Mouse (Mus musculus): Measurements from ENCODE around the gene Fbxo33. TPM values are rescaled to one million over a fixed set of nuclear protein-coding genes. Genes with fewer than 3 reads are reported as not detected.
"Not testable (repeated sequence)": the region's sequence is repeated elsewhere in the genome, so short reads cannot be mapped to it uniquely, and the experiment has no call there.

Fbxo33 gene
- 7.8 and 8.0 TPM in 2 replicates for polyA plus RNA-seq (2015; fragmentation: Nextera tagmentation; extraction: Ambion mirVana)

- Histone ChIP-seq H3K4me2 (peak within 1 kb of the TSS; percentile 92), H3K27ac (peak within 1 kb of the TSS; percentile 96), H3K27me3 (no peaks in the 10 kb centered on the region), H3K9ac (peak within 1 kb of the TSS; percentile 72), H3K36me3 (no peaks in the 10 kb centered on the region), H3K4me1 (peaks cover 15% of the 10 kb centered on the region), H3K9me3 (no peaks in the 10 kb centered on the region), H3K4me3 (peak within 1 kb of the TSS; percentile 96)
- WGBS, result under 1% methylated on average over 105 of the region's 109 CpGs
- ATAC-seq (ENCODE audit: borderline replicate concordance, extremely low read depth, low FRiP score, low TSS enrichment), result peak; percentile 99
These were observed at the start of gene Fbxo33 for GRCm38 (mm10) chr12:59219325-59220225. Fbxo33 (minus strand) TSS chr12:59219725.

DNA sequence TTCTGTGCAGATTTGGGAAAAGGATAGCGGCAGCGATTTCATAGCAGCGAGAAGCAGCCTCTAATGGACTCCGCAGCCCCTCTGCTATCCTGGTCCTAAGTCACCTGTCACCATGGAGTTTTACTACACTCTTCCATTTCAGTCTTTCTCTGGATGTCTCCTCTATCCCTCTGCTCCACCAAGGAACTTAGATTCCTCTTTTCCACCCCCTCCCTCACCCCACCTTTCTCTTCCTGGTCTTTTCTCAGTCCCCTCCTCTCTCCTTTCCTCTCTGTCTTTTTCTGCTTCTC, 46.4 kb upstream of the Fbxo33 start:
- Histone ChIP-seq H3K9me3 (no peaks in the 10 kb centered on the region), H3K9ac (no peak overlapping the region), H3K36me3 (no peaks in the 10 kb centered on the region), H3K27ac (no peak overlapping the region), H3K4me1 (no peaks in the 10 kb centered on the region), H3K4me2 (no peak overlapping the region), H3K27me3 (no peaks in the 10 kb centered on the region), H3K4me3 (no peak overlapping the region)
- ATAC-seq (ENCODE audit: borderline replicate concordance, extremely low read depth, low FRiP score, low TSS enrichment), result no peak
- 81% methylated on average over 4 of the region's 4 CpGs for WGBS

GRCm38 (mm10) chr12:59265207-59265941, 45.8 kb upstream of the Fbxo33 start:
- no peak overlapping the region for H3K27ac ChIP-seq
- no peaks in the 10 kb centered on the region for H3K27me3 ChIP-seq
- no peak overlapping the region for H3K4me2 ChIP-seq
- WGBS, result 35% methylated on average over 15 of the region's 15 CpGs
- no peaks in the 10 kb centered on the region for H3K9me3 ChIP-seq
- no peak overlapping the region for H3K9ac ChIP-seq
- H3K4me1 ChIP-seq, result no peaks in the 10 kb centered on the region
- no peak overlapping the region for H3K4me3 ChIP-seq
- no peaks in the 10 kb centered on the region for H3K36me3 ChIP-seq
- ATAC-seq (ENCODE audit: borderline replicate concordance, extremely low read depth, low FRiP score, low TSS enrichment), result no peak

DNA sequence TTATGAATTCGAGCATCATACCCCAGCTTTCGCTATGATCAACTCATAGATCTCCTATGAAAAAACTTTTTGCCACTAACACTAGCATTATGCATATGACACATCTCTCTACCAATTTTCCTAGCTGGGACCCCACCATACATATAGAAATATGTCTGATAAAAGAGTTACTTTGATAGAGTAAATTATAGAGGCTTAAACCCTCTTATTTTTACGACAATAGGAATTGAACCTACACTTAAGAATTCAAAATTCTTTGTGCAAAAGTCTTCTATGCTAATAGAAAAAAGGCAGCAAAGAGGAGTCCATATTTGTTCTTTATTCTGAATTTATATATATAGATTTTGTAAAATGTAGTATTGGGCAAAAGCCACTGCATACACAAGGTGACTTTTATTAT, 43.3 kb upstream of the Fbxo33 start:
- no peak for ATAC-seq (ENCODE audit: borderline replicate concordance, extremely low read depth, low FRiP score, low TSS enrichment)
- WGBS, result 79% methylated on average over 3 of the region's 3 CpGs
- H3K4me2 ChIP-seq, result no peak overlapping the region

DNA sequence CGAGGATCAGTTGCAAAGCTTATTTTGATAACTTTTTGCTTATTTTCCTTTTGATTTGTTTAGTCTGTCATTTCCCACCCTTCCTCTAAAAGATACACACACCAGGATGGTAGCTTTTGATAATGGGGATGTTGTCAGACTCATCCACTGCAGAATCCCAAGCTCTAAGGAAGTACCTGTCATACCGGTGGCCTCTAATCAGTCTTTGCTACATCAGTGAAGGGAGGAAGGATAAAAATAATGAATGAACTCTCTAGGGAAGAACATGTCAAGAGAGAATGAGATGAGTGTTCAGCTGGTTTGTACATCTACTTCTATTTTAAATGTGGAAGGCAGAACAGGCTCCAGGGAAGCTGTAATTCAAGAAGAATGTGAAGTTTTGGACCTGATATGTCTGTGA, 41.3 kb upstream of the Fbxo33 start:
- H3K4me3 ChIP-seq, result no peak overlapping the region
- no peak overlapping the region for H3K4me2 ChIP-seq
- no peak overlapping the region for H3K27ac ChIP-seq
- H3K9me3 ChIP-seq, result no peaks in the 10 kb centered on the region
- ATAC-seq (ENCODE audit: borderline replicate concordance, extremely low read depth, low FRiP score, low TSS enrichment), result no peak
- H3K27me3 ChIP-seq, result no peaks in the 10 kb centered on the region
- 38% methylated on average over 2 of the region's 2 CpGs for WGBS
- no peak overlapping the region for H3K9ac ChIP-seq
- H3K36me3 ChIP-seq, result no peaks in the 10 kb centered on the region
- no peaks in the 10 kb centered on the region for H3K4me1 ChIP-seq

More for the DNA sequence above, 43.3 kb upstream of the Fbxo33 start:
- Histone ChIP-seq H3K9me3 (no peaks in the 10 kb centered on the region), H3K27ac (no peak overlapping the region), H3K36me3 (no peaks in the 10 kb centered on the region), H3K27me3 (no peaks in the 10 kb centered on the region), H3K9ac (no peak overlapping the region), H3K4me3 (no peak overlapping the region), H3K4me1 (no peaks in the 10 kb centered on the region)

GRCm38 (mm10) chr12:59260362-59260761, 40.8 kb upstream of the Fbxo33 start:
- H3K9me3 ChIP-seq, result no peaks in the 10 kb centered on the region
- no peak overlapping the region for H3K4me2 ChIP-seq
- H3K9ac ChIP-seq, result no peak overlapping the region
- H3K27ac ChIP-seq, result no peak overlapping the region
- no peak for ATAC-seq (ENCODE audit: borderline replicate concordance, extremely low read depth, low FRiP score, low TSS enrichment)
- H3K4me1 ChIP-seq, result no peaks in the 10 kb centered on the region
- H3K4me3 ChIP-seq, result no peak overlapping the region
- no peaks in the 10 kb centered on the region for H3K36me3 ChIP-seq
- no peaks in the 10 kb centered on the region for H3K27me3 ChIP-seq

- WGBS, result 89% methylated on average over 5 of the region's 5 CpGs
- Histone ChIP-seq H3K4me1 (no peaks in the 10 kb centered on the region), H3K27me3 (no peaks in the 10 kb centered on the region), H3K27ac (no peak overlapping the region), H3K9ac (no peak overlapping the region), H3K4me2 (no peak overlapping the region), H3K36me3 (no peaks in the 10 kb centered on the region), H3K4me3 (no peak overlapping the region), H3K9me3 (no peaks in the 10 kb centered on the region)
- no peak for ATAC-seq (ENCODE audit: borderline replicate concordance, extremely low read depth, low FRiP score, low TSS enrichment)
These were observed 39.5 kb upstream of the Fbxo33 start for GRCm38 (mm10) chr12:59259015-59259414.

DNA sequence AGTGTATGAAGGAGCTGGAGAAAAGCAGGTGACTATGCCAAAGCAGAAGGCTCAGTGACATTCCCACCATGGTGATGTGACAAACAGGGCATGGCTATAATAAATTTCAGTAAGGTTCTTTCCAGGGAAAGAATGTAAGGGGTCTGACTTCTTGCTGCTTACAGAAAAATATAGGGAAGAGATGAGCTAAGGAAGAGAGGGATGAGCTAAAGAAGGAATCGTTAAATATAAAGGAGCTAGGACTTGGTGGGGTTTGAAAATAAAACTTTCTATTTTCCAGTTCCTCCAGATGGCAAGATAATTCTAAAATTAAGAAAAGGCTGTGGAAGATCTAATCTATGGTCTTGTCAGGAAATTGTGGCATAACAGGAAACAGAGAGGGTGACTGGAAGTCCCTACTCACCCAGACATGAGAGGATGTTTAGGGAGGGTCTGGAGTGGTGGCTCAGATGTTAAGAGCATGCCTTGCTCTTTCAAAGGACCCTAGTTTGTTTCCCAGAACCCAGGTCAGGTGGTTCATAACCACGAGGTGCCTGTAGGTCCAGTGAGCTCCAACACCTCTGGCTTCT, 30.8 kb upstream of the Fbxo33 start:
- no peak for ATAC-seq (ENCODE audit: borderline replicate concordance, extremely low read depth, low FRiP score, low TSS enrichment)
- 63% methylated on average over 2 of the region's 2 CpGs for WGBS

GRCm38 (mm10) chr12:59248969-59249368, 29.4 kb upstream of the Fbxo33 start:
- 63% methylated on average over 1 of the region's 1 CpGs for WGBS

More for the DNA sequence above, 30.8 kb upstream of the Fbxo33 start:
- Histone ChIP-seq H3K4me1 (no peaks in the 10 kb centered on the region), H3K9ac (no peak overlapping the region), H3K9me3 (no peaks in the 10 kb centered on the region), H3K27ac (no peak overlapping the region), H3K4me3 (no peak overlapping the region), H3K27me3 (no peaks in the 10 kb centered on the region), H3K36me3 (no peaks in the 10 kb centered on the region), H3K4me2 (no peak overlapping the region)

GRCm38 (mm10) chr12:59241031-59241430, 21.5 kb upstream of the Fbxo33 start:
- not testable (repeated sequence) for H3K27me3 ChIP-seq; H3K36me3 ChIP-seq; H3K27ac ChIP-seq; H3K4me2 ChIP-seq; H3K4me1 ChIP-seq; ATAC-seq (ENCODE audit: borderline replicate concordance, extremely low read depth, low FRiP score, low TSS enrichment); H3K4me3 ChIP-seq; H3K9ac ChIP-seq; H3K9me3 ChIP-seq
- 82% methylated on average over 8 of the region's 8 CpGs for WGBS

More at GRCm38 (mm10) chr12:59248969-59249368, 29.4 kb upstream of the Fbxo33 start:
- Histone ChIP-seq H3K9ac (no peak overlapping the region), H3K4me3 (no peak overlapping the region), H3K27me3 (no peaks in the 10 kb centered on the region), H3K36me3 (no peaks in the 10 kb centered on the region), H3K4me2 (no peak overlapping the region), H3K27ac (no peak overlapping the region), H3K9me3 (no peaks in the 10 kb centered on the region), H3K4me1 (no peaks in the 10 kb centered on the region)
- ATAC-seq (ENCODE audit: borderline replicate concordance, extremely low read depth, low FRiP score, low TSS enrichment), result no peak

GRCm38 (mm10) chr12:59238434-59238833, 18.9 kb upstream of the Fbxo33 start:
- 78% methylated on average over 5 of the region's 5 CpGs for WGBS

GRCm38 (mm10) chr12:59228401-59228800, 8.9 kb upstream of the Fbxo33 start:
- H3K4me3 ChIP-seq, result no peak overlapping the region
- H3K36me3 ChIP-seq, result no peaks in the 10 kb centered on the region
- no peaks in the 10 kb centered on the region for H3K27me3 ChIP-seq
- H3K4me1 ChIP-seq, result no peaks in the 10 kb centered on the region
- no peak overlapping the region for H3K4me2 ChIP-seq
- no peak for ATAC-seq (ENCODE audit: borderline replicate concordance, extremely low read depth, low FRiP score, low TSS enrichment)
- WGBS, result 83% methylated on average over 5 of the region's 5 CpGs
- no peaks in the 10 kb centered on the region for H3K9me3 ChIP-seq
- H3K9ac ChIP-seq, result no peak overlapping the region
- H3K27ac ChIP-seq, result no peak overlapping the region

More at GRCm38 (mm10) chr12:59238434-59238833, 18.9 kb upstream of the Fbxo33 start:
- Histone ChIP-seq H3K4me2 (no peak overlapping the region), H3K4me1 (no peaks in the 10 kb centered on the region), H3K4me3 (no peak overlapping the region), H3K9me3 (no peaks in the 10 kb centered on the region), H3K27me3 (no peaks in the 10 kb centered on the region), H3K9ac (no peak overlapping the region), H3K36me3 (no peaks in the 10 kb centered on the region), H3K27ac (no peak overlapping the region)
- ATAC-seq (ENCODE audit: borderline replicate concordance, extremely low read depth, low FRiP score, low TSS enrichment), result no peak
